Mouse (Mus musculus) liver, embryonic 16.5 days (tissue): Measurements from ENCODE around the gene Rab42. TPM values are rescaled to one million over a fixed set of nuclear protein-coding genes. Genes with fewer than 3 reads are reported as not detected.
A peak's percentile ranks its signal among the peaks of the same experiment; 100 is the strongest.
"Not testable (repeated sequence)": the region's sequence is repeated elsewhere in the genome, so short reads cannot be mapped to it uniquely, and the experiment has no call there.

Source experiments
- ATAC-seq: fragments of 200-750 bp; cut with Nextera tagmentation; 2 replicates; pipeline ENCODE4 v1.8.0; 2017; ENCODE audit warnings: low read depth, mild to moderate bottlenecking, moderate number of reproducible peaks, moderate library complexity
- H3K27ac ChIP-seq: fragments of 300-500 bp; sonication (generic); 2 replicates; pipeline ENCODE4 v1.5.1; 2014; ENCODE audit warnings: mild to moderate bottlenecking, low read length
- H3K27me3 ChIP-seq: fragments of 300-500 bp; sonication (generic); 2 replicates; pipeline ENCODE4 v1.6.1; 2014; ENCODE audit warnings: low read depth, low read length, mixed read lengths; ENCODE audit not compliant: control insufficient read depth, insufficient read depth
- H3K36me3 ChIP-seq: fragments of 300-500 bp; sonication (generic); 2 replicates; pipeline ENCODE4 v1.6.1; 2014; ENCODE audit warnings: mild to moderate bottlenecking; ENCODE audit not compliant: control insufficient read depth, insufficient read depth
- H3K4me1 ChIP-seq: fragments of 300-500 bp; sonication (generic); 2 replicates; pipeline ENCODE4 v1.6.1; 2014; ENCODE audit warnings: low read depth, low read length, mixed read lengths; ENCODE audit not compliant: control insufficient read depth
- H3K4me2 ChIP-seq: fragments of 300-500 bp; sonication (generic); 2 replicates; pipeline ENCODE4 v1.6.1; 2014; ENCODE audit warnings: low read depth, low read length, mixed read lengths
- H3K4me3 ChIP-seq: fragments of 300-500 bp; sonication (generic); 2 replicates; pipeline ENCODE4 v1.5.1; 2014; ENCODE audit warnings: low read depth, mild to moderate bottlenecking, low read length
- H3K9ac ChIP-seq: fragments of 300-500 bp; sonication (generic); 2 replicates; pipeline ENCODE4 v1.6.1; 2014; ENCODE audit warnings: low read depth, low read length
- H3K9me3 ChIP-seq: fragments of 300-500 bp; sonication (generic); replicated peaks from 2 replicates; pipeline ENCODE4 v1.6.1; 2016; ENCODE audit warnings: low read length; ENCODE audit not compliant: control insufficient read depth
- WGBS: fragments of 180-500 bp; shearing (Covaris S2); extraction: QIAGEN DNeasy Blood & Tissue Kit; methylation state at CpG from one replicate; pipeline ENCODE4 v1.1.7; 2014; ENCODE audit not compliant: insufficient replicate concordance; 5-methylcytosine and 5-hydroxymethylcytosine counted together
- polyA plus RNA-seq: library from polyadenylated mRNA; unstranded; fragments of >200 nt; fragmentation: Nextera tagmentation; extraction: Ambion mirVana; gene quantifications from 2 replicates; pipeline ENCODE4 v1.2.1, GENCODE M21; 2015

Gene Rab42
- polyA plus RNA-seq, 1 experiment from 2014 or later, result 0.41 TPM

- Histone ChIP-seq H3K4me2 (no peak overlapping the region), H3K4me3 (no peak overlapping the region), H3K27me3 (no peaks in the 10 kb centered on the region), H3K9ac (no peak overlapping the region), H3K9me3 (peaks cover 5% of the 10 kb centered on the region), H3K27ac (no peak overlapping the region), H3K4me1 (no peaks in the 10 kb centered on the region), H3K36me3 (peaks cover 32% of the 10 kb centered on the region)
- 73% methylated on average over 7 of the region's 7 CpGs for whole genome bisulfite sequencing
- no peak for ATAC-seq
Measured at GRCm38 (mm10) chr4:132293682-132294240, 9.4 kb downstream of the Rab42 start.

- WGBS, result 62% methylated on average over 4 of the region's 4 CpGs
- Histone ChIP-seq H3K4me3 (no peak overlapping the region), H3K27ac (no peak overlapping the region), H3K4me2 (no peak overlapping the region), H3K36me3 (peaks cover 32% of the 10 kb centered on the region), H3K27me3 (no peaks in the 10 kb centered on the region), H3K4me1 (no peaks in the 10 kb centered on the region), H3K9me3 (peaks cover 5% of the 10 kb centered on the region), H3K9ac (no peak overlapping the region)
- no peak for ATAC-seq
Measured at GRCm38 (mm10) chr4:132292988-132293387, 10.2 kb downstream of the Rab42 start.

- H3K36me3 ChIP-seq, result peaks cover 36% of the 10 kb centered on the region
- H3K9me3 ChIP-seq, result peaks cover 5% of the 10 kb centered on the region
- H3K9ac ChIP-seq, result no peak overlapping the region
- no peaks in the 10 kb centered on the region for H3K27me3 ChIP-seq
- WGBS, result 81% methylated on average over 12 of the region's 12 CpGs
- H3K4me2 ChIP-seq, result no peak overlapping the region
- no peaks in the 10 kb centered on the region for H3K4me1 ChIP-seq
- H3K4me3 ChIP-seq, result no peak overlapping the region
- no peak overlapping the region for H3K27ac ChIP-seq
- no peak for ATAC-seq
Measured at GRCm38 (mm10) chr4:132291624-132292335, 11.4 kb downstream of the Rab42 start.

GRCm38 (mm10) chr4:132291056-132291455 is 12.1 kb downstream of the Rab42 start:
- Histone ChIP-seq H3K4me3 (no peak overlapping the region), H3K4me1 (no peaks in the 10 kb centered on the region), H3K9me3 (peaks cover 5% of the 10 kb centered on the region), H3K27ac (no peak overlapping the region), H3K27me3 (no peaks in the 10 kb centered on the region), H3K9ac (no peak overlapping the region), H3K36me3 (peaks cover 41% of the 10 kb centered on the region), H3K4me2 (no peak overlapping the region)
- no peak for ATAC-seq
- 89% methylated on average over 4 of the region's 4 CpGs for WGBS

GRCm38 (mm10) chr4:132288840-132289239 is 14.3 kb downstream of the Rab42 start:
- H3K36me3 ChIP-seq, result peaks cover 55% of the 10 kb centered on the region
- not testable (repeated sequence) for H3K9ac ChIP-seq

GRCm38 (mm10) chr4:132275949-132276348 is 27.2 kb downstream of the Rab42 start:
- WGBS, result 16% methylated on average over 3 of the region's 3 CpGs
- Histone ChIP-seq H3K9ac (peak overlapping the region; percentile 49), H3K36me3 (no peaks in the 10 kb centered on the region), H3K4me2 (peak overlapping the region; percentile 79), H3K27ac (peak overlapping the region; percentile 73), H3K4me1 (peaks cover 35% of the 10 kb centered on the region), H3K4me3 (peak overlapping the region; percentile 44), H3K9me3 (no peaks in the 10 kb centered on the region), H3K27me3 (no peaks in the 10 kb centered on the region)
- peak; percentile 22 for ATAC-seq

More at GRCm38 (mm10) chr4:132288840-132289239, 14.3 kb downstream of the Rab42 start:
- not testable (repeated sequence) for H3K4me2 ChIP-seq, H3K4me3 ChIP-seq, H3K27me3 ChIP-seq, H3K27ac ChIP-seq, ATAC-seq, H3K4me1 ChIP-seq, H3K9me3 ChIP-seq
- WGBS, result 89% methylated on average over 2 of the region's 5 CpGs

- H3K4me3 ChIP-seq, result peak within 1 kb of the TSS; percentile 91
- H3K27me3 ChIP-seq, result no peaks in the 10 kb centered on the region
- H3K4me1 ChIP-seq, result peaks cover 44% of the 10 kb centered on the region
- H3K27ac ChIP-seq, result peak within 1 kb of the TSS; percentile 98
- peak within 1 kb of the TSS; percentile 97 for H3K9ac ChIP-seq
- no peaks in the 10 kb centered on the region for H3K36me3 ChIP-seq
- H3K9me3 ChIP-seq, result no peaks in the 10 kb centered on the region
- ATAC-seq, result peak; percentile 87
- H3K4me2 ChIP-seq, result peak within 1 kb of the TSS; percentile 91
- WGBS, result under 1% methylated on average over 48 of the region's 48 CpGs
Measured at GRCm38 (mm10) chr4:132274156-132274862, 28.9 kb downstream of the Rab42 start, which contains the start of gene Taf12. Taf12 (plus strand) TSS chr4:132274375.

GRCm38 (mm10) chr4:132273166-132273565 is 30.0 kb downstream of the Rab42 start:
- Histone ChIP-seq H3K9ac (peak overlapping the region; percentile 97; the same call in 1 of the 2 replicates), H3K4me3 (peak overlapping the region; percentile 91), H3K36me3 (no peaks in the 10 kb centered on the region), H3K9me3 (no peaks in the 10 kb centered on the region), H3K4me2 (peak overlapping the region; percentile 91), H3K27ac (no peak overlapping the region; the same call in 1 of the 2 replicates), H3K4me1 (peaks cover 46% of the 10 kb centered on the region), H3K27me3 (no peaks in the 10 kb centered on the region)
- no peak for ATAC-seq
- 37% methylated on average over 2 of the region's 2 CpGs for WGBS
